In the genomic region with DNA sequence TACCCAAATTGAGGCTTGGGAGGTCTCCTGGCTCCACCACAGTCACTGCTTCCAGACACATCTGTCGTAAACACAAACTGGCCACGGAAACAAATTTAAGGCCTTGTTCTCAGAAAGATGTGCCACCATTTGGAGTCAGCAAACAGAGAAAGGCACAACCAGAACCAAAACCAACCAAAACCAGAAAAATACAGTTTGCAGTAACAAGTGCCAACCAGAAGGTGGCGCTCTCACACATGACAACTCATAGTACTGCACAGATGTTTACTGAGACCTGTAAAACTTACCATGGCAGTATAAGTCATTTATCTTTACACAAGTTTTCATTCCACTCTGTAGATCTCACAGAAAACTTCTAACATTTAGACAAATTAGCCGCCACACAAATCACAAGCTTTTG, we compare ENCODE assay signal across 15 mouse cellular contexts. TPM values are rescaled to one million over a fixed set of nuclear protein-coding genes. Genes with fewer than 3 reads are reported as not detected.
DNase-seq lines count a peak whose midpoint lies in the region; ATAC-seq and TF ChIP-seq lines count a peak whose summit lies in the region.
"Had no signal": no experiment of that assay in that cellular context is flagged by ENCODE, and none has a peak within 500 bp of the region (broad histone marks: within the 10 kb centered on the region; RNA-seq: fewer than 3 reads in every experiment).

No protein-coding gene starts in this region.

- peak; percentile 25 for DNase-seq in hindbrain, embryonic 11.5 days (ENCODE audit: low spot score)
- no peak for DNase-seq in testis, postnatal 10 days (ENCODE audit: low spot score)
- peak; percentile 79 for DNase-seq in R1 (ENCODE audit: low read depth, low spot score)
- DNase-seq in stomach, postnatal 0 days (ENCODE audit: low spot score) = no peak
- no peak for DNase-seq in cerebellum, adult 9-11 months
- DNase-seq in c-Kit-positive CD71-positive TER-119-positive erythroid progenitor cells, embryonic 14.5 days (ENCODE audit: low spot score) = no peak
- DNase-seq: adrenal gland, postnatal 14 days; cerebellum, adult 11 months; thymus, postnatal 25 days had no signal

- no peaks in the 10 kb centered on the region for H3K36me3 ChIP-seq in hindbrain, embryonic 11.5 days (ENCODE audit: control insufficient read depth, insufficient read depth, low read length)
- H3K36me3 ChIP-seq in hindbrain, embryonic 16.5 days (ENCODE audit: control insufficient read depth, insufficient read depth, low read length) = no peaks in the 10 kb centered on the region
- H3K36me3 ChIP-seq in testis, adult 2 months (ENCODE audit: control insufficient read depth, insufficient read depth, low read length) = no peaks in the 10 kb centered on the region
- no peaks in the 10 kb centered on the region for H3K36me3 ChIP-seq in stomach, postnatal 0 days (ENCODE audit: control insufficient read depth, insufficient read depth, low read length)
- H3K36me3 ChIP-seq: heart, embryonic 13.5 days; hindbrain, embryonic 15.5 days; liver, embryonic 15.5 days had no signal

- no peak overlapping the region for H3K27ac ChIP-seq in hindbrain, embryonic 11.5 days (ENCODE audit: low read depth, low read length)
- no peak overlapping the region for H3K27ac ChIP-seq in hindbrain, embryonic 16.5 days (ENCODE audit: low read depth, low read length)
- no peak overlapping the region for H3K27ac ChIP-seq in testis, adult 2 months (ENCODE audit: control insufficient read depth, insufficient read depth, low read depth, low read length)
- no peak overlapping the region for H3K27ac ChIP-seq in stomach, postnatal 0 days (replicated peaks)
- H3K27ac ChIP-seq: heart, embryonic 13.5 days; hindbrain, embryonic 15.5 days; liver, embryonic 15.5 days had no signal

- no peak overlapping the region for H3K9ac ChIP-seq in hindbrain, embryonic 11.5 days (ENCODE audit: low read depth, low read length)
- H3K9ac ChIP-seq in hindbrain, embryonic 16.5 days (ENCODE audit: low read depth, low read length) = no peak overlapping the region
- no peak overlapping the region for H3K9ac ChIP-seq in stomach, postnatal 0 days (ENCODE audit: low read length)
- H3K9ac ChIP-seq: heart, embryonic 13.5 days; hindbrain, embryonic 15.5 days; liver, embryonic 15.5 days had no signal

- TF ChIP-seq EP300 in stomach, postnatal 0 days (optimal IDR thresholded peaks at IDR 0.05) = no peak

- H3K4me3 ChIP-seq in hindbrain, embryonic 11.5 days (ENCODE audit: low read depth, low read length) = no peak overlapping the region
- H3K4me3 ChIP-seq in hindbrain, embryonic 16.5 days (ENCODE audit: low read length) = no peak overlapping the region
- no peak overlapping the region for H3K4me3 ChIP-seq in testis, adult 2 months (ENCODE audit: control insufficient read depth, low read depth, low read length)
- H3K4me3 ChIP-seq in stomach, postnatal 0 days (ENCODE audit: low read depth, low read length) = no peak overlapping the region
- H3K4me3 ChIP-seq: heart, embryonic 13.5 days; hindbrain, embryonic 15.5 days; liver, embryonic 15.5 days had no signal

- TF ChIP-seq CTCF in testis, adult 2 months (IDR thresholded peaks at IDR 0.05; ENCODE audit: control insufficient read depth, insufficient read depth, insufficient replicate concordance, low read depth, low read length) = peak; percentile 28; the same call in 1 of the 2 replicates
- TF ChIP-seq CTCF in stomach, postnatal 0 days (IDR thresholded peaks at IDR 0.05; ENCODE audit: low read depth) = peak; percentile 60

- no peaks in the 10 kb centered on the region for H3K27me3 ChIP-seq in hindbrain, embryonic 11.5 days (ENCODE audit: control insufficient read depth, insufficient read depth, low read length)
- no peaks in the 10 kb centered on the region for H3K27me3 ChIP-seq in hindbrain, embryonic 16.5 days (replicated peaks; ENCODE audit: control insufficient read depth, insufficient read depth, low read length)
- H3K27me3 ChIP-seq in testis, adult 2 months (ENCODE audit: control insufficient read depth, insufficient read depth, low read length) = no peaks in the 10 kb centered on the region
- H3K27me3 ChIP-seq in stomach, postnatal 0 days (ENCODE audit: control insufficient read depth, insufficient read depth, low read length) = no peaks in the 10 kb centered on the region
- H3K27me3 ChIP-seq: heart, embryonic 13.5 days; hindbrain, embryonic 15.5 days; liver, embryonic 15.5 days; Patski had no signal

- no peak for TF ChIP-seq POLR2A in testis, adult 2 months (IDR thresholded peaks at IDR 0.05; ENCODE audit: control insufficient read depth, low read depth, low read length)

- H3K9me3 ChIP-seq in hindbrain, embryonic 11.5 days (ENCODE audit: control insufficient read depth, low read length) = no peaks in the 10 kb centered on the region; the same call in 1 of the 2 replicates
- no peaks in the 10 kb centered on the region for H3K9me3 ChIP-seq in hindbrain, embryonic 16.5 days (ENCODE audit: control insufficient read depth, low read length)
- no peaks in the 10 kb centered on the region for H3K9me3 ChIP-seq in stomach, postnatal 0 days (ENCODE audit: control insufficient read depth, low read length)

- H3K4me2 ChIP-seq in hindbrain, embryonic 11.5 days (replicated peaks; ENCODE audit: low read depth, low read length) = no peak overlapping the region
- H3K4me2 ChIP-seq in hindbrain, embryonic 16.5 days (ENCODE audit: low read length) = no peak overlapping the region
- H3K4me2 ChIP-seq in stomach, postnatal 0 days (replicated peaks; ENCODE audit: low read depth) = no peak overlapping the region
- H3K4me2 ChIP-seq: heart, embryonic 13.5 days; hindbrain, embryonic 15.5 days; liver, embryonic 15.5 days had no signal

- ATAC-seq in hindbrain, embryonic 11.5 days (ENCODE audit: low FRiP score) = no peak
- no peak for ATAC-seq in hindbrain, embryonic 16.5 days
- no peak for ATAC-seq in stomach, postnatal 0 days (ENCODE audit: low FRiP score, low TSS enrichment)
- ATAC-seq: Patski had no signal

- H3K4me1 ChIP-seq in hindbrain, embryonic 11.5 days (replicated peaks; ENCODE audit: control insufficient read depth, insufficient read depth, low read length) = no peaks in the 10 kb centered on the region
- no peaks in the 10 kb centered on the region; the same call in 1 of the 2 replicates for H3K4me1 ChIP-seq in hindbrain, embryonic 16.5 days (ENCODE audit: control insufficient read depth, insufficient read depth, low read depth, low read length)
- peaks cover 7% of the 10 kb centered on the region for H3K4me1 ChIP-seq in testis, adult 2 months (ENCODE audit: control insufficient read depth, insufficient read depth, low read length)
- no peaks in the 10 kb centered on the region for H3K4me1 ChIP-seq in stomach, postnatal 0 days (replicated peaks; ENCODE audit: control insufficient read depth, insufficient read depth)

- 59% methylated on average over 4 of the region's 4 CpGs for WGBS in hindbrain, embryonic 11.5 days
- 61% methylated on average over 4 of the region's 4 CpGs for WGBS in hindbrain, embryonic 16.5 days
- 58% methylated on average over 4 of the region's 4 CpGs for WGBS in stomach, postnatal 0 days

RNA-seq across cellular contexts. Expression of a gene that starts 4.6 kb away (rescaled TPM):
- polyA plus RNA-seq in hindbrain, embryonic 11.5 days (2014; fragmentation: Nextera tagmentation; extraction: Ambion mirVana) = 15.3 and 15.6 TPM in 2 replicates
- 24.0 and 29.2 TPM in 2 replicates for polyA plus RNA-seq in hindbrain, embryonic 16.5 days (2015; fragmentation: Nextera tagmentation; extraction: Ambion mirVana)
- 2.4 and 2.9 TPM in 2 replicates for polyA plus RNA-seq in testis, adult 2 months (2012; rRNA removed)
- 35.3 and 41.2 TPM in 2 replicates for polyA plus RNA-seq in stomach, postnatal 0 days (2015; fragmentation: Nextera tagmentation; extraction: Ambion mirVana)

RNA-seq across cellular contexts. Expression of a gene that starts 11.6 kb away (rescaled TPM):
- polyA plus RNA-seq in hindbrain, embryonic 11.5 days (2014; fragmentation: Nextera tagmentation; extraction: Ambion mirVana) = 62.1 and 65.9 TPM in 2 replicates
- 71.2 and 72.4 TPM in 2 replicates for polyA plus RNA-seq in hindbrain, embryonic 16.5 days (2015; fragmentation: Nextera tagmentation; extraction: Ambion mirVana)
- polyA plus RNA-seq in testis, adult 2 months (2012; rRNA removed) = 149 and 160 TPM in 2 replicates
- 23.9 and 24.0 TPM in 2 replicates for polyA plus RNA-seq in stomach, postnatal 0 days (2015; fragmentation: Nextera tagmentation; extraction: Ambion mirVana)

RNA-seq across cellular contexts. Expression of a gene that starts 33.1 kb away (rescaled TPM):
- 16.3 and 20.6 TPM in 2 replicates for polyA plus RNA-seq in hindbrain, embryonic 11.5 days (2014; fragmentation: Nextera tagmentation; extraction: Ambion mirVana)
- 8.8 and 10.0 TPM in 2 replicates for polyA plus RNA-seq in hindbrain, embryonic 16.5 days (2015; fragmentation: Nextera tagmentation; extraction: Ambion mirVana)
- 24.4 and 26.2 TPM in 2 replicates for polyA plus RNA-seq in testis, adult 2 months (2012; rRNA removed)
- 3.7 and 3.9 TPM in 2 replicates for polyA plus RNA-seq in stomach, postnatal 0 days (2015; fragmentation: Nextera tagmentation; extraction: Ambion mirVana)

RNA-seq across cellular contexts. Expression of a gene that starts 39.0 kb away (rescaled TPM):
- 9.4 and 10.0 TPM in 2 replicates for polyA plus RNA-seq in hindbrain, embryonic 11.5 days (2014; fragmentation: Nextera tagmentation; extraction: Ambion mirVana)
- polyA plus RNA-seq in hindbrain, embryonic 16.5 days (2015; fragmentation: Nextera tagmentation; extraction: Ambion mirVana) = 14.8 and 15.2 TPM in 2 replicates
- polyA plus RNA-seq in testis, adult 2 months (2012; rRNA removed) = 16.0 and 16.4 TPM in 2 replicates
- 81.2 and 89.3 TPM in 2 replicates for polyA plus RNA-seq in stomach, postnatal 0 days (2015; fragmentation: Nextera tagmentation; extraction: Ambion mirVana)

RNA-seq across cellular contexts. Expression of a gene that starts 42.3 kb away (rescaled TPM):
- 6.5 and 9.3 TPM in 2 replicates for polyA plus RNA-seq in hindbrain, embryonic 11.5 days (2014; fragmentation: Nextera tagmentation; extraction: Ambion mirVana)
- 10.4 and 11.3 TPM in 2 replicates for polyA plus RNA-seq in hindbrain, embryonic 16.5 days (2015; fragmentation: Nextera tagmentation; extraction: Ambion mirVana)
- 62.3 and 62.4 TPM in 2 replicates for polyA plus RNA-seq in testis, adult 2 months (2012; rRNA removed)
- polyA plus RNA-seq in stomach, postnatal 0 days (2015; fragmentation: Nextera tagmentation; extraction: Ambion mirVana) = 2.9 and 3.1 TPM in 2 replicates

Comparison
In these comparisons a context has a peak if more than half of its experiments do, and no peak if none do; other contexts are left out.
1. DNase-seq: peak in hindbrain, embryonic 11.5 days (single experiment) and R1 (single experiment); none in testis, postnatal 10 days (single experiment), stomach, postnatal 0 days (single experiment), cerebellum, adult 9-11 months (single experiment) and c-Kit-positive CD71-positive TER-119-positive erythroid progenitor cells, embryonic 14.5 days (single experiment).